ENCODE assay signal across 12 mouse cellular contexts in genomic region chr9:62645716-62646400, GRCm38 (mm10). TPM values are rescaled to one million over a fixed set of nuclear protein-coding genes. Genes with fewer than 3 reads are reported as not detected.
DNase-seq lines count a peak whose midpoint lies in the region; ATAC-seq lines count a peak whose summit lies in the region.
"Had no signal": no experiment of that assay in that cellular context is flagged by ENCODE, and none has a peak within 500 bp of the region (broad histone marks: within the 10 kb centered on the region; RNA-seq: fewer than 3 reads in every experiment).

No protein-coding gene starts in this region.

- H3K9ac ChIP-seq in embryonic facial prominence, embryonic 14.5 days (ENCODE audit: low read depth, low read length), result no peak overlapping the region
- no peak overlapping the region for H3K9ac ChIP-seq in neural tube, embryonic 14.5 days (replicated peaks; ENCODE audit: low read depth, low read length)

- H3K27ac ChIP-seq in embryonic facial prominence, embryonic 14.5 days (replicated peaks; ENCODE audit: low read depth, low read length), result peak overlapping the region; percentile 64
- 0 out of 2 replicates have a peak overlapping the region, but pooled peaks have one; percentile 40 for H3K27ac ChIP-seq in neural tube, embryonic 14.5 days (ENCODE audit: low read depth, low read length)

- no peaks in the 10 kb centered on the region for H3K9me3 ChIP-seq in embryonic facial prominence, embryonic 14.5 days (ENCODE audit: control insufficient read depth, low read length)
- H3K9me3 ChIP-seq in neural tube, embryonic 14.5 days (ENCODE audit: control insufficient read depth, low read length), result no peaks in the 10 kb centered on the region

- no peak overlapping the region for H3K4me2 ChIP-seq in embryonic facial prominence, embryonic 14.5 days (ENCODE audit: low read depth, low read length)
- no peak overlapping the region for H3K4me2 ChIP-seq in neural tube, embryonic 14.5 days (ENCODE audit: low read depth, low read length)

- no peak for DNase-seq in frontal cortex, postnatal 36 days (ENCODE audit: low spot score in 2 of 2)
- peak; percentile 28 for DNase-seq in ovary, adult 18-20 months (ENCODE audit: low spot score)
- DNase-seq in ovary, postnatal 14 days (ENCODE audit: low spot score), result no peak
- peak; percentile 91 for DNase-seq in embryonic facial prominence, embryonic 14.5 days (ENCODE audit: low spot score)
- no peak for DNase-seq in urinary bladder, adult 18-20 months (ENCODE audit: low spot score in 2 of 2)
- no peak for DNase-seq in T-cell, adult 2 months (ENCODE audit: low spot score)
- DNase-seq: heart, adult 18-20 months; kidney, postnatal 25 days; right cerebral cortex, postnatal 14 days had no signal

- WGBS in embryonic facial prominence, embryonic 14.5 days, result 53% methylated on average over 6 of the region's 6 CpGs
- WGBS in neural tube, embryonic 14.5 days, result 64% methylated on average over 6 of the region's 6 CpGs

- H3K27me3 ChIP-seq in embryonic facial prominence, embryonic 14.5 days (replicated peaks; ENCODE audit: control insufficient read depth, insufficient read depth, low read length), result no peaks in the 10 kb centered on the region
- no peaks in the 10 kb centered on the region for H3K27me3 ChIP-seq in neural tube, embryonic 14.5 days (ENCODE audit: control insufficient read depth, insufficient read depth, low read length)

- no peak overlapping the region for H3K4me3 ChIP-seq in embryonic facial prominence, embryonic 14.5 days (ENCODE audit: low read depth, low read length)
- no peak overlapping the region for H3K4me3 ChIP-seq in neural tube, embryonic 14.5 days (ENCODE audit: low read depth, low read length)

- peak; percentile 44; the same call in 1 of the 2 replicates for ATAC-seq in frontal cortex, adult (ENCODE audit: low TSS enrichment)
- ATAC-seq in embryonic facial prominence, embryonic 14.5 days (ENCODE audit: low read depth), result peak; percentile 32
- ATAC-seq in neural tube, embryonic 14.5 days (ENCODE audit: low read depth), result no peak
- ATAC-seq: lung, postnatal 0 days had no signal

- H3K4me1 ChIP-seq in embryonic facial prominence, embryonic 14.5 days (ENCODE audit: control insufficient read depth, insufficient read depth, low read length), result peaks cover 27% of the 10 kb centered on the region; the same call in 1 of the 2 replicates
- no peaks in the 10 kb centered on the region for H3K4me1 ChIP-seq in neural tube, embryonic 14.5 days (ENCODE audit: control insufficient read depth, insufficient read depth, low read length)

- no peaks in the 10 kb centered on the region for H3K36me3 ChIP-seq in embryonic facial prominence, embryonic 14.5 days (ENCODE audit: control insufficient read depth, insufficient read depth, low read length)
- H3K36me3 ChIP-seq in neural tube, embryonic 14.5 days (ENCODE audit: control insufficient read depth, insufficient read depth, low read length), result no peaks in the 10 kb centered on the region

RNA-seq across cellular contexts. Expression of gene Itga11, which starts 31.8 kb away (rescaled TPM):
- polyA plus RNA-seq in embryonic facial prominence, embryonic 14.5 days (2014; fragmentation: Nextera tagmentation; extraction: Ambion mirVana), result 8.1 and 10.2 TPM in 2 replicates
- 0.33 and 0.90 TPM in 2 replicates for polyA plus RNA-seq in neural tube, embryonic 14.5 days (2014; fragmentation: Nextera tagmentation; extraction: Ambion mirVana)

Comparison
In these comparisons a context has a peak if more than half of its experiments do, and no peak if none do; other contexts are left out.
1. DNase-seq: peak in ovary, adult 18-20 months (single experiment) and embryonic facial prominence, embryonic 14.5 days (single experiment); none in frontal cortex, postnatal 36 days (0 of 2), ovary, postnatal 14 days (single experiment), urinary bladder, adult 18-20 months (0 of 2) and T-cell, adult 2 months (single experiment).